Mouse (Mus musculus) adrenal gland, postnatal 0 days (tissue): ENCODE data around the gene 4930568D16Rik. TPM values are rescaled to one million over a fixed set of nuclear protein-coding genes. Genes with fewer than 3 reads are reported as not detected.

Experiments
- polyA plus RNA-seq: library from polyadenylated mRNA; unstranded; fragments of >200 nt; fragmentation: Nextera tagmentation; extraction: Ambion mirVana; gene quantifications from 2 replicates; pipeline ENCODE4 v1.2.1, GENCODE M21; 2015

The 4930568D16Rik gene
- polyA plus RNA-seq, result not detected in 2 replicates

DNA sequence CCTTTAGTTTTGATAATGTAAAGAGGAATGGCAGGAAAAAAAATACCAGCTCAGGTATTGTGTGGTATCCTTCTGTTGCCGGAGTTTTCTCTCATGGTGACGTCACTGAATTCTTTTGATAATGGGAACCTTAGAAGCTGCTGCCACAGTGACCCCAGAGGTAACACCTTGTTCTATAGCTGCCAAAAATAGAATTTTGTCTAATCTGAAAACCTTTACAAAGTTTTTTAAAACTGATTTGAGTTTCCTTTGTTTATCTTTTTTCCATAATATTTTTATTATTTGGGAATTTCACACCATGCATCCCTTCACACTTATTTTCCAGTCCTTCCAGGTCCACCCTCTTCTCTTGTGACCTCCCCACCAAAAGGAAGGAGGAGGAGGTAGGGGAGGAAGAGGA, at the start of gene 4930568D16Rik:
Gene 4930568D16Rik (minus strand): TSS at position 101 of the 400 bp plus-strand sequence.

DNA sequence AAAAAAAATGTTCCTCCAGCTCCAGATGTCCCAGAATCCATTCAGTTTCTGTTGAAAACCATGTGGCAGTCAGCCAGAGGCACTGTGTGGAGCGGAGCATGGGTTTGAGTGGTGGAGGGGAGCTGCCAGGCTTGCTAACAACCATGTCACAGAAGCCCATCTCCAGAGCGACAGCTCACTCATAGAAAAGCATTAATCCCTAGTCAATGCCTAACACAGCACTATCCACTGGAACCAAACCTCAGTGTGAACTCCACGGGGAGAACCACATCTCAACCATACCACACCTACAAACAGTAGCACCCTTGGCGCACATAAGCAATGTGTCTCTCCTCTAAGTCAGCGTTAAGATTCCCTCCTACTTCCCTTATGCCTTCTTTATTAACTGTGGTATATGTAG, 29.6 kb upstream of the 4930568D16Rik start, which contains the start of gene 4930402F06Rik:
Gene 4930402F06Rik (minus strand): TSS at position 80 of the 400 bp plus-strand sequence.

DNA sequence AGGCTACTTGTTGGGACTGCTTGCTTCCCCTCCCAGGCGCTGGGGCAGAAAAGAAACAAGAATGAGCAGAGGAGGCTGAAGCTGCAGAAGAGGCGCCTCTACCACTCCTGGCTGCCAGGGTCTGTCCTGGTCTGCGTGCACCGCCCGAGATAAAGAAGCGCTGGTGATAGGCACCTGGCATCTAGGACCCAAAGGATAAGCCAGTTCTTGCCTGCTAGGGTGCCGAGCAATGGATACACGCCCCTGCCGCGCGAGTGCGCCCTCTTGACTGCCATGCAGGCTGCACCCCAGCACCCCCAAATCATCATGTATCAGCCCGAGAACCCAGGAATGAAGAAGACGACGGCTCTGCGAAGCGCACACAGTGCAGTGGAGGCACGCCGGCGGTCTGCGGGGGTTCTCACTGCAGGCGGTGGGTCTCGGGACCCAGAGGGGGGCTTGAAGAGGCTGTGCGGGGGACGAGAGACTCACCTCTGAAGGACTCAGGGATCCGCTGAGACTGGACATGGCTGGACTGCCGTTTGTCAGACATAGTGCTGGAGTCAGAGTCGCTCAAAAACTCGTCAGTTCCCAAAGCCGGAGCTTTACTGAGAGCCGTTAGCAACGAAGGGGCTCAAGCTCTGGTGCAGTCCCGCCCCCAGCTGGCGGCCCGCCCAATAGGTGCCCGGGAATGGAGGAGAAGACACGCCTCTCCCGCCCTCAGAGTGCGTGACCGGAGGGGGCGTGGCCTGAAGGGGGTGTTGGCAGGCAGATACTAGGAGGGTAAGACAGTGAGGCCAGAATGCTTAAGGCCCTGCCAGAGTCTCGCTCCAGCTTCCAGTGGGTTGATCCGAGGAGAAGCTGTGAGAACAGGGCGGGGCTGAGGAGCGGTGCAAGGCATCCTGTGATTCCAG, 30.9 kb downstream of the 4930568D16Rik start, which contains the start of gene Stom:
Gene Stom (minus strand): TSS at position 589 of the 893 bp plus-strand sequence.

Other genes with a start within 250 kb of the 4930568D16Rik start
- 270 and 393 TPM in 2 replicates for gene Rab14, start 166.6 kb downstream of the 4930568D16Rik start, polyA plus RNA-seq
- gene Gsn, start 111.3 kb downstream of the 4930568D16Rik start, polyA plus RNA-seq, result 319 and 552 TPM in 2 replicates
- 40.4 and 49.3 TPM in 2 replicates for gene Stom, start 30.8 kb downstream of the 4930568D16Rik start, polyA plus RNA-seq
- gene 4930402F06Rik, start 29.4 kb upstream of the 4930568D16Rik start, polyA plus RNA-seq, result not detected in 2 replicates
- 12.5 and 13.9 TPM in 2 replicates for gene Ggta1, start 95.5 kb upstream of the 4930568D16Rik start, polyA plus RNA-seq
- gene Dab2ip, start 190.5 kb upstream of the 4930568D16Rik start, polyA plus RNA-seq, result 37.2 and 41.6 TPM in 2 replicates